Mouse (Mus musculus) mature B cell (primary cell): ENCODE measurements around the gene Enkd1.

Experiments used
- in situ Hi-C: fragments of 300-500 bp; cut with MboI; formaldehyde crosslinking; loops from 2 replicates; pipeline ENCODE4 v1.14.3; 2019

The Enkd1 gene

DNA sequence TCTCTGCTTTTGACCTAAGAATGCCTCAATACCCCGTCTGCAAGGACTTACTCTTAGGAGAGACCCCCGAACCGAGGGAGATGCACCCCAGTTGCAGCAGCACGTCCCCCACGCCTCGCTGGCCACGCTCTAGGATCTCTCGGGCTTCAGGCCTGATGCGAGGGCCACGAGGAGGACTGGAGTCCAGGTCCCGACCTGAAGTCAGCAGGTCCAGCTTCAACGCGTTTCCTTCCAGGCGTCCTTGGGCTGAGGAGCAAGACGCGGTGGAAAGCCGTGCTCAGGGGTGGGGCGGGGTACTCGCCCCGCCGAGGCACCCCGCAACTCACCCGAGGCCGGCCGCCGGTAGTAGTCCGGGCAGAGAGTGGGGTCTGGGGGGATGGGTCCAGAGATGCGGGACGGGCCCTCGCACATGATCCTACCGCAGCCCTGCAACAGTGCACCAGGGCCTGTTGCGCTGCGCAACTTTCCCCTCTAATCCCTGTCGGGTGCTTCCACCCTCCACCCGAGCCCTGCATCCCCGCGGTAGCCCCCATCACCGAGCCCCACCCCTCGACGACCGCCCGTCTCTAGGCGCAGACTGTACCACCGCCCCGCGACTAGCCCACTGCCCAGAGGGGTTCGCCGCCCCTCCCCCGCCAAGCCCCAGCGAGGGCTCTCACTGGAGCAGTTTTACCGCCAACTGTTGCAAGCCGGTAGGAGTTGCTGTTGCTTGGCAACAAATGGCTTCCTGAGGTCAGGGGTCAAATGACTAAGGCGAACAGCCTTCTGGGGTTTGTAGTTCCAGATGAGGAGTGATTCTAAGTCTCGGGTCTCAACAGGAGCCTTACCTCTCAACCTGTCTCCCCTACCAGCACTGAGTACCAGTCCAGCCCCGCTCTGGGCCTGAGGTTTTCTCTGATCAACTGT is at the start of gene Enkd1, which contains the start of gene 4933405L10Rik:
TSS of gene Enkd1 (minus strand) at position 713 of the 906 bp plus-strand sequence.
TSS of gene 4933405L10Rik (plus strand) at position 158 of the 906 bp plus-strand sequence.
- in situ Hi-C loops: loop anchor here (25.0 kb wide), 1 partner anchor 230 kb away; the partner anchor contains the start of genes Ctrl, Lcat and Psmb10

DNA sequence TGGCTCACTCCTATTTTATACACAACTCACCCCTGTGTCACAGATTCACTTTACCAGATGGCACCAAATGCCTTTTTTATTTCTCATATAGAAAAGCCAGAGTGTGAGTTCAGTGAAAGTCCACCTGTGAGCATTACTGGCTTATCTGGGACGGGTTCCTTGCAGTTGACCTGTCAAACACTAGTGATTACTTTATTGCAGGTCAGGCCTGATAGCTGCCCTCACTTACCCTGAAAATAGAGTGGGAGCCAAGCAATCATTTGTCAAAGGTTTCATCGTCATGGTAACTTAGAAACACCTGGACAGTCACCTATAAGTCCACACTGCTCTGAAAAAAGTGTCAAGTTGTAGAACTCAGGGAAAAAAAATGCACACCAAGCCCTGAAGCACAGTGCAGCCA is 46.7 kb upstream of the Enkd1 start:
- in situ Hi-C loops: no loop called here

GRCm38 (mm10) chr8:105753916-105754315 is 45.9 kb upstream of the Enkd1 start:
- in situ Hi-C loops: no loop called here

GRCm38 (mm10) chr8:105750606-105751005 is 42.6 kb upstream of the Enkd1 start:
- in situ Hi-C loops: no loop called here

DNA sequence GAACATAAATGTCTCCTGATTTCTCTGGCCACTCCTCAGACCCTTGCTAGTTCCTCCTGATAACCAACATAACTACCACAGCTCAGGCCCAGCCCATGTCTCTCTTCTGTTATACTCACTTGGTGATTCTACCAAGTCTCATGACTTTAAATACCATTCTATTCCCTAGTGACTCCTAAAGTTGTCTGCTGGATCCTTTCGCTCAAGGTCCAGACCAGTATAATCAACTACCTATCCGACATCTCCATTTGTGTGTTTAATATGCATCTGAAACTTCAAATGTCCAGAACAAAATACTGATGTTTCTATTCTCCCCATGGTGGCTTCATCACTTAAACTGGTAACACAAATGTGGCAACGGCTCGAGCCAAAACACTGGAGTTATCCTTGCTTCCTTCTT is 35.3 kb upstream of the Enkd1 start:
- in situ Hi-C loops: no loop called here

GRCm38 (mm10) chr8:105739216-105739615 is 31.2 kb upstream of the Enkd1 start:
- in situ Hi-C loops: no loop called here

GRCm38 (mm10) chr8:105732186-105732585 is 24.2 kb upstream of the Enkd1 start:
- in situ Hi-C loops: no loop called here

GRCm38 (mm10) chr8:105727397-105728124 is 19.6 kb upstream of the Enkd1 start:
- in situ Hi-C loops: no loop called here

DNA sequence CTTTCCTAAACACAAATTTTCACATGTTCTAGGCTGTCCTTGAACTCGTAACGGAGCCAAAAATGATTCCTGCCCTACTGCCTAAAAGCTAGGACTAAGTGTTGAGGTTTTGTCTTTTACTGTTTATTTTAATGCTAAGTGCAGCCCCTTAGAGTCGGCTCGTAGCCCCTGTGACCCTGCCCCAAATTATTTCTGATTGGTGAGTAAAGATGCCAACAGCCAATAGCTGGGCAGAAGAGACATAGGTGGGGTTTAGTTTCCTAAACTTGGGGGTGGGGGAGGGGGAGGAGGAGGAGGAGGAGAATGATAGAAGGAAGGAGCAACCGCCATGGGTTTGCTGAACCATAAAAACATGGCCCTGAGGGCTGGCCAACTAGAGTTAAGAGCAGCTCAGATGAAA is 17.7 kb upstream of the Enkd1 start:
- in situ Hi-C loops: no loop called here

GRCm38 (mm10) chr8:105722861-105723260 is 14.9 kb upstream of the Enkd1 start:
- in situ Hi-C loops: loop anchor here (25.0 kb wide), 1 partner anchor 214 kb away; the partner anchor contains the start of genes Ctrl, Lcat and Psmb10

DNA sequence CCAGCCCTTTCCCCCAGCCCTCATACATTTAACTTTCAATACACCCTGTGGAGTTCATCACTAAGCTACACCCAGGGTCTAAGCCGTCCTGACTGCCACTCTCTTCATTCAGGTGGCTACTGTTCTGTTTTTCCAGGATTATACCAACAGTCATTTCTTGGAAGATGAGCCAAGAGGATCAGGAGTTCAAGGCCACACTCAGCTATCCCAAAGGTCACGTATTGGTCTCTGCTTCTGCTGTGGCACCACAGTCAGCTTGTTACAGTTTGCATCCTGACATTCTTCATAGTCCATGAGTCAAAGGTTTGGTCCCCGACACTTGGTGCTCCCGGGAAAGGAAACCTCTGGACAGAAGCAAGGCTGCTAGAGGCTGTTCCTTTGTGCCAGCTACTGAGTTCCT is 11.6 kb upstream of the Enkd1 start:
- in situ Hi-C loops: loop anchor here (25.0 kb wide), 1 partner anchor 218 kb away; the partner anchor contains the start of genes Ctrl, Lcat and Psmb10

DNA sequence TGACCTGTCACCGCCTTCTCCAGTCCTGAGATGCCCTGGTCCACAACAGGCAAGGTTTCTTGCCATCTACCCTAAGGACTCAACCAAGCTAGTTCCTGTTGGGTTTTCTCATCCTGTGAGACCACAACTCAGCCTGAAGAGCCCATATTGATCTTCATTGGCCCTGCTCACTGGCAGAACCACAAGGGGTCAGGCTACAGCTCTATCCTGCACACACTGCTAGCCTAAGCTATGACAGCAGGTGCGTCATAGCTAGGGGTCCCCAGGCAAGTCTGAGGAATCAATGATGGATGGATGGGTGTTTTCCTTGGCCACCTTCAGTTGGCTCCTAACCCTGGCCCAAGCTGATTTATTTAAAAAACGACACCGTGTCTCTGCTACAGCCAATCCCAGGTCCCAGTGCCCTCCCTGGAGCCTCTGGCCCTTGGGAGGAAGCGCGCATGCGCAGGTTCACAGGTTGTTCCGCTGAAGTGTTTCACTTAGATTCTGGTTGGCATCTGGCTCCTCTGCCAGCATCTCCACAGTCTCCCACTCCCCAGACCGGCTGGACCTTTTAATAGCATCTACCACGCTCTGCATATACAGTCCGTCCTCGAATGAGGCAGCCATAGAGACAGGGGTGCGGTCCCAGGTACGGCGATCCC is 8.4 kb upstream of the Enkd1 start:
- in situ Hi-C loops: loop anchor here (25.0 kb wide), 1 partner anchor 221 kb away; the partner anchor contains the start of genes Ctrl, Lcat and Psmb10

DNA sequence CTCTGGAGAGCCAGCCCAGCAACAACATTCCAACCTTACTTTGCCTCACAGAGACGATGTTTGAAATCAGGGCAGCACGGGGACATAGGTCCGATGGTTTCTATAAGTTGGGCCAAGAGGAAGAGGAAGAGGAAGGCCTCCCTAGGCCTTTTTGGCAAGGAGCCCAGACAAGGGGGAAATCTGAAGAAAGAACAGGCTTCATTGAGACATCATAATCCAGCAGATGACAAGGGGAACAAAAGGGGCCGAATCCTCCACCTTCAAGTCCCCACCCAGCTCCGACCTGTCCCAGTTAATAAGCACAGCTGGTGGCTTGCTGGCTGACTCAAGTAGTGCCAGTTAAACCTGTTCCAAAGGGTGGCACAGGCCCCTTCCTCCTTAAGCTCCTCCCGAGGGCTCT is 7.0 kb upstream of the Enkd1 start:
- in situ Hi-C loops: loop anchor here (25.0 kb wide), 1 partner anchor 222 kb away; the partner anchor contains the start of genes Ctrl, Lcat and Psmb10

DNA sequence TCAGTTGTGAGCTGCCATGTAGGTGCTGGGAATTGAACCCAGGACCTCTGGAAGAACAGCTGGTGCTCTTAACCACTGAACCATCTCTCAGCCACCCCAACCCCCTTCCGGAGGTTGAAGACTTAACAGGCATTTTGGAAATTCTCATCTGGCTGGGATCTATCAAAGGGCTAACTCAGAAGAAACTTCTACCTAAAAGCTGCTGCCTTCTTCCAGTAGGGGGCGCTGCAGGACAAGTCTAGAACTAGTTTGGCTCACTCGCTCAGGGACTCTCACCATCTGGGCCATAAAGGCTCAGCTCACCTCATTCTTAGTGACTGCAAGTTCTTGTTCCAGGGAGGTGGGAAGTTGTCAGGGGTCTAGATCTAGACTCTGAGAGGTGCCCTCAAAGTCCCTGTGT is 6.1 kb upstream of the Enkd1 start:
- in situ Hi-C loops: loop anchor here (25.0 kb wide), 1 partner anchor 223 kb away; the partner anchor contains the start of genes Ctrl, Lcat and Psmb10

DNA sequence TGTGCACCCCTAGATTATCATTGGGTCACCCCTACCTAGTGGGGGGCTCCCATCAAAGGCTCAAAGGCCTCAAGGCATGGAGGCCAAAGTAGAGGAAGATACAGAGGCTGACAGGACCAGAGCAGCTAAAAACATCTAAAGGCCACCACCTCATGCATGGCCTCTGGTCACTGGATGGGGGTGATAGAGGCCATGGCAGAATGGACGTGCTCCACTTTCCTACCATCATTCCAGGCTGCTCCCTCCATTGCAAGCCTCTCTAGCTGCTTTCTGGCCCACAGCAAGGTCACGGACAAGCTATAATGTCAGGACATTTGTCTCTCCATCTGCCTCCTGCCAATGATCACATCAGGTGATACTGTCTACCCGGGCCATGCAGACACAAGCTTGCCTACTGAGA is 4.3 kb upstream of the Enkd1 start:
- in situ Hi-C loops: loop anchor here (25.0 kb wide), 1 partner anchor 225 kb away; the partner anchor contains the start of genes Ctrl, Lcat and Psmb10

- in situ Hi-C loops: loop anchor here (25.0 kb wide), 1 partner anchor 228 kb away; the partner anchor contains the start of genes Ctrl, Lcat and Psmb10
Measured at GRCm38 (mm10) chr8:105709317-105709716, 1.3 kb upstream of the Enkd1 start.

- in situ Hi-C loops: loop anchor here (25.0 kb wide), 1 partner anchor 229 kb away; the partner anchor contains the start of genes Ctrl, Lcat and Psmb10
Measured at GRCm38 (mm10) chr8:105708675-105709074, 665 bp upstream of the Enkd1 start.

GRCm38 (mm10) chr8:105706426-105706825 is 1.6 kb downstream of the Enkd1 start:
- in situ Hi-C loops: loop anchor here (25.0 kb wide), 1 partner anchor 231 kb away; the partner anchor contains the start of genes Ctrl, Lcat and Psmb10

DNA sequence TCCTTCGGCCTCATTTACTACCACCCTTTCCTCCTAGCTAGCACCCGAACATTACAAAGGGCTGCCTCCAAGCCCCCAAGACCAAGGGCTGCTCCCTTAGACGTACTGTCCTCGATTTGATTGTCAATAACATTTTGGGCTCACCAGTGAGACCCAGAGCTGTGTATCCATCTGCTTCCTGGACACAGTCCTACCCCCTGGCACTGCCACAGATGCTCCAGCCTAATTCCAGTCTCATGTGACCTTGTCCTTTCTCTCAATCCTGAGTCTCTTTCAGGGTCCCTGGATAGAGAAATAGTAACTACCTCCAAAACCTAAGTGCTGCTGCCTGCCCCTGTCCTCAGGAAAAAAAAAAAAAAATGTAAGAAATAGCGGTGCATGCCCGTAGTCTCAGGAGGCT is 3.1 kb downstream of the Enkd1 start:
- in situ Hi-C loops: loop anchor here (25.0 kb wide), 1 partner anchor 232 kb away; the partner anchor contains the start of genes Ctrl, Lcat and Psmb10

GRCm38 (mm10) chr8:105704146-105704812 is 3.7 kb downstream of the Enkd1 start:
- in situ Hi-C loops: loop anchor here (25.0 kb wide), 1 partner anchor 233 kb away; the partner anchor contains the start of genes Ctrl, Lcat and Psmb10
